In the genomic region with DNA sequence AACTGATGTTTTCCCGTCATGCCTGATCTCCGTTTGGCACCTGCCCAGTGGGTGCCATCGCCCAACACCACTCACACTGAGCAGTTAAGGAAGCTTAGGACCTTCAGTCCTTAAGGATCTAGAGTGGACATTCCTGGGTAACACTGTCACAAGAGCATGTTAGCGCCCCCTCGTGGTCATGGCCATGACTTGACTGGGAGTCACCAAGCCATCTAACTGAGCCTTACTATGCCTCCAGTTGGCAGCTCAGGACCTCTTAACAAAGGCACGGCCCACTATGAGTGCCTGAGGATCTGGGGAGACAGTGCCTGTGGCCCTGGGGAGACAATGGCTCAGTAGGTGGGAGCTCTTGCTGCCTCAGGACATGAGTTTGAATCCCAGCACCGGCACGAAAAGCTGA, we compare ENCODE assay signal across 9 mouse cellular contexts.
DNase-seq lines count a peak whose midpoint lies in the region; ATAC-seq and TF ChIP-seq lines count a peak whose summit lies in the region.
"Had no signal": no experiment of that assay in that cellular context is flagged by ENCODE, and none has a peak within 500 bp of the region (broad histone marks: within the 10 kb centered on the region; RNA-seq: fewer than 3 reads in every experiment).

No protein-coding gene starts in this region.

- TF ChIP-seq EP300 in MEL (IDR thresholded peaks at IDR 0.05; ENCODE audit: low read depth in 1 of 2, low read length in 2 of 2): no peak

- peak; percentile 78 for TF ChIP-seq CTCF in layer of hippocampus, adult 2 months (conservative IDR thresholded peaks at IDR 0.05)
- peak in 2 of 3 experiments; percentile 12 to 24; a peak in 1 of 6 replicates for TF ChIP-seq CTCF in MEL (IDR thresholded peaks at IDR 0.05 in 2 of 3, conservative IDR thresholded peaks at IDR 0.05 in 1 of 3; ENCODE audit: control insufficient read depth in 1 of 3, insufficient read depth in 1 of 3, low read depth in 2 of 3, low read length in 3 of 3, poor library complexity in 1 of 3, severe bottlenecking in 1 of 3)
- 0 out of 2 replicates have a peak, but pooled peaks have one; percentile 30 for TF ChIP-seq CTCF in bone marrow, adult 2 months (IDR thresholded peaks at IDR 0.05; ENCODE audit: control insufficient read depth, insufficient read depth, low read length)

- no peak for TF ChIP-seq RAD21 in MEL (IDR thresholded peaks at IDR 0.05; ENCODE audit: low read depth, low read length)

- no peaks in the 10 kb centered on the region for H3K4me1 ChIP-seq in MEL (ENCODE audit: control insufficient read depth in 1 of 2, insufficient read depth in 2 of 2, low read length in 2 of 2)
- no peaks in the 10 kb centered on the region for H3K4me1 ChIP-seq in bone marrow, adult 2 months (ENCODE audit: control insufficient read depth, insufficient read depth, low read length)
- H3K4me1 ChIP-seq in embryonic facial prominence, embryonic 11.5 days (ENCODE audit: control insufficient read depth, insufficient read depth, low read length): no peaks in the 10 kb centered on the region
- H3K4me1 ChIP-seq in forebrain, embryonic 15.5 days: peaks cover 8% of the 10 kb centered on the region

- no peak overlapping the region for H3K4me2 ChIP-seq in embryonic facial prominence, embryonic 11.5 days (ENCODE audit: low read depth, low read length)
- H3K4me2 ChIP-seq in forebrain, embryonic 15.5 days (replicated peaks): no peak overlapping the region

- 0 out of 2 replicates have a peak overlapping the region, but pooled peaks have one; percentile 82 for H3K27ac ChIP-seq in layer of hippocampus, adult 2 months
- no peak overlapping the region for H3K27ac ChIP-seq in MEL (ENCODE audit: control insufficient read depth, low read depth, low read length)
- H3K27ac ChIP-seq in bone marrow, adult 2 months (ENCODE audit: control insufficient read depth, insufficient read depth, low read depth, low read length, poor library complexity): no peak overlapping the region
- H3K27ac ChIP-seq in embryonic facial prominence, embryonic 11.5 days (replicated peaks; ENCODE audit: low read depth, low read length): no peak overlapping the region
- H3K27ac ChIP-seq in forebrain, embryonic 15.5 days (replicated peaks): no peak overlapping the region

- H3K9me3 ChIP-seq in MEL (replicated peaks; ENCODE audit: insufficient read depth, low read length): no peaks in the 10 kb centered on the region
- H3K9me3 ChIP-seq in embryonic facial prominence, embryonic 11.5 days (replicated peaks; ENCODE audit: control insufficient read depth, low read length): no peaks in the 10 kb centered on the region
- no peaks in the 10 kb centered on the region for H3K9me3 ChIP-seq in forebrain, embryonic 15.5 days

- TF ChIP-seq POLR2A in MEL (IDR thresholded peaks at IDR 0.05; ENCODE audit: control insufficient read depth in 1 of 2, insufficient read depth in 1 of 2, low read depth in 1 of 2, low read length in 2 of 2, poor library complexity in 1 of 2): no peak
- TF ChIP-seq POLR2A in bone marrow, adult 2 months (IDR thresholded peaks at IDR 0.05; ENCODE audit: borderline replicate concordance, control insufficient read depth, low read depth, low read length): no peak

- H3K4me3 ChIP-seq in layer of hippocampus, adult 2 months: no peak overlapping the region
- no peak overlapping the region for H3K4me3 ChIP-seq in MEL (ENCODE audit: control insufficient read depth in 1 of 2, insufficient read depth in 1 of 2, low read depth in 2 of 2, low read length in 2 of 2)
- no peak overlapping the region for H3K4me3 ChIP-seq in bone marrow, adult 2 months (replicated peaks; ENCODE audit: control insufficient read depth, low read depth, low read length)
- no peak overlapping the region for H3K4me3 ChIP-seq in embryonic facial prominence, embryonic 11.5 days (ENCODE audit: low read depth, low read length)
- no peak overlapping the region for H3K4me3 ChIP-seq in forebrain, embryonic 15.5 days
- H3K4me3 ChIP-seq: erythroblast, embryonic 14.5 days had no signal

- H3K27me3 ChIP-seq in MEL (ENCODE audit: control insufficient read depth in 1 of 2, insufficient read depth in 2 of 2, low read length in 2 of 2): no peaks in the 10 kb centered on the region
- H3K27me3 ChIP-seq in embryonic facial prominence, embryonic 11.5 days (ENCODE audit: control insufficient read depth, insufficient read depth, low read length): no peaks in the 10 kb centered on the region
- H3K27me3 ChIP-seq in forebrain, embryonic 15.5 days: no peaks in the 10 kb centered on the region

- no peak for ATAC-seq in embryonic facial prominence, embryonic 11.5 days (replicated peaks; ENCODE audit: insufficient number of reproducible peaks, low FRiP score, low TSS enrichment, low read depth)
- no peak for ATAC-seq in erythroid progenitor cell, adult 5-6 weeks (replicated peaks; ENCODE audit: low FRiP score, poor library complexity, severe bottlenecking)
- no peak for ATAC-seq in forebrain, embryonic 15.5 days (replicated peaks)

- peak in 1 of 2 experiments; percentile 48 for DNase-seq in layer of hippocampus, adult 2 months (ENCODE audit: low spot score in 2 of 2)
- DNase-seq in layer of hippocampus, postnatal 14 days (ENCODE audit: low spot score in 2 of 2): no peak
- DNase-seq in MEL (ENCODE audit: low read depth, low spot score): no peak
- DNase-seq in embryonic facial prominence, embryonic 11.5 days (ENCODE audit: low spot score): peak; percentile 28
- peak; percentile 34 to 46 for DNase-seq in lung, postnatal 4 days

- no peak overlapping the region for H3K9ac ChIP-seq in MEL (ENCODE audit: control insufficient read depth, low read depth, low read length, poor library complexity, severe bottlenecking)
- H3K9ac ChIP-seq in embryonic facial prominence, embryonic 11.5 days (replicated peaks; ENCODE audit: low read length): no peak overlapping the region
- H3K9ac ChIP-seq in forebrain, embryonic 15.5 days (replicated peaks): no peak overlapping the region

- no peaks in the 10 kb centered on the region for H3K36me3 ChIP-seq in MEL (ENCODE audit: control insufficient read depth in 1 of 2, insufficient read depth in 2 of 2, low read length in 2 of 2)
- H3K36me3 ChIP-seq in embryonic facial prominence, embryonic 11.5 days (replicated peaks; ENCODE audit: control insufficient read depth, insufficient read depth, low read depth, low read length): no peaks in the 10 kb centered on the region
- H3K36me3 ChIP-seq in forebrain, embryonic 15.5 days: no peaks in the 10 kb centered on the region

- WGBS in bone marrow, adult 2 months: 65% methylated on average over 8 of the region's 8 CpGs
- WGBS in embryonic facial prominence, embryonic 11.5 days: 63% methylated on average over 8 of the region's 8 CpGs
- 63% methylated on average over 8 of the region's 8 CpGs for whole genome bisulfite sequencing in forebrain, embryonic 15.5 days

- no peaks in the 10 kb centered on the region for H3K79me2 ChIP-seq in MEL (ENCODE audit: control insufficient read depth, insufficient read depth, low read length, poor library complexity)

TF ChIP-seq in MEL, 35 proteins besides CTCF, POLR2A, EP300 and RAD21:
- TF ChIP-seq MEF2A (IDR thresholded peaks at IDR 0.05; ENCODE audit: extremely low read depth, insufficient replicate concordance, low read depth, low read length, poor library complexity, severe bottlenecking) (no peak), NELFE (IDR thresholded peaks at IDR 0.05; ENCODE audit: low read depth, low read length) (no peak), JUND (IDR thresholded peaks at IDR 0.05; ENCODE audit: low read depth, low read length) (no peak), NRF1 (IDR thresholded peaks at IDR 0.05; ENCODE audit: insufficient read depth, low read depth, low read length, poor library complexity, severe bottlenecking) (no peak), MYB (IDR thresholded peaks at IDR 0.05; ENCODE audit: low read depth, low read length) (no peak), BHLHE40 (IDR thresholded peaks at IDR 0.05; ENCODE audit: borderline replicate concordance, low read depth, low read length) (no peak), TCF12 (IDR thresholded peaks at IDR 0.05; ENCODE audit: low read depth, low read length) (no peak), USF2 (IDR thresholded peaks at IDR 0.05; ENCODE audit: borderline replicate concordance in 1 of 2, insufficient read depth in 1 of 2, low read depth in 1 of 2, low read length in 2 of 2) (no peak), MYC (IDR thresholded peaks at IDR 0.05; ENCODE audit: low read depth, low read length) (no peak), USF1 (IDR thresholded peaks at IDR 0.05; ENCODE audit: low read depth, low read length) (no peak), SIN3A (IDR thresholded peaks at IDR 0.05; ENCODE audit: low read length) (no peak), TBP (IDR thresholded peaks at IDR 0.05; ENCODE audit: low read depth, low read length) (no peak), RCOR1 (IDR thresholded peaks at IDR 0.05; ENCODE audit: low read depth, low read length) (no peak), E2F4 (IDR thresholded peaks at IDR 0.05; ENCODE audit: borderline replicate concordance, low read depth, low read length) (no peak), CHD2 (IDR thresholded peaks at IDR 0.05; ENCODE audit: low read length) (no peak), MXI1 (IDR thresholded peaks at IDR 0.05; ENCODE audit: low read depth, low read length) (no peak), KAT2A (conservative IDR thresholded peaks at IDR 0.05; ENCODE audit: low read depth, low read length) (no peak)

Comparison
In these comparisons a context has a peak if more than half of its experiments do, and no peak if none do; other contexts are left out.
1. DNase-seq: peak in embryonic facial prominence, embryonic 11.5 days (single experiment) and lung, postnatal 4 days (2 of 2); none in layer of hippocampus, postnatal 14 days (0 of 2) and MEL (single experiment).
2. CTCF ChIP-seq: peak in every context shown above with its lines; median percentile 78 in layer of hippocampus, adult 2 months; 30 in bone marrow, adult 2 months; 18 in MEL.